Mouse (Mus musculus) forebrain, embryonic 14.5 days (tissue): ENCODE measurements around the gene Hcn2. TPM values are rescaled to one million over a fixed set of nuclear protein-coding genes. Genes with fewer than 3 reads are reported as not detected.

Source experiments
- ATAC-seq: fragments of 200-750 bp; cut with Nextera tagmentation; 2 replicates; pipeline ENCODE4 v1.8.0; 2017; ENCODE audit warnings: mild to moderate bottlenecking, moderate library complexity
- DNase-seq: peaks from one replicate; pipeline ENCODE4 v3.0.0-alpha.2; 2015; ENCODE audit warnings: low spot score
- H3K27ac ChIP-seq: fragments of 300-500 bp; sonication (generic); 2 replicates; pipeline ENCODE4 v1.5.1; 2014; ENCODE audit warnings: low read depth, mild to moderate bottlenecking, control low read depth, low read length, moderate library complexity
- H3K27me3 ChIP-seq: fragments of 300-500 bp; sonication (generic); replicated peaks from 2 replicates; pipeline ENCODE4 v1.6.1; 2014; ENCODE audit warnings: low read length, control low read depth, mixed read lengths; ENCODE audit not compliant: control insufficient read depth, insufficient read depth
- H3K36me3 ChIP-seq: fragments of 300-500 bp; sonication (generic); 2 replicates; pipeline ENCODE4 v1.6.1; 2014; ENCODE audit warnings: low read length, control low read depth; ENCODE audit not compliant: control insufficient read depth, insufficient read depth
- H3K4me1 ChIP-seq: fragments of 300-500 bp; sonication (generic); 2 replicates; pipeline ENCODE4 v1.6.1; 2014; ENCODE audit warnings: antibody characterized with exemption, low read length, control low read depth; ENCODE audit not compliant: control insufficient read depth, insufficient read depth
- H3K4me2 ChIP-seq: fragments of 300-500 bp; sonication (generic); 2 replicates; pipeline ENCODE4 v1.6.1; 2014; ENCODE audit warnings: mild to moderate bottlenecking, control low read depth, low read length
- H3K4me3 ChIP-seq: fragments of 300-500 bp; sonication (generic); 2 replicates; pipeline ENCODE4 v1.5.1; 2014; ENCODE audit warnings: low read depth, low read length, control low read depth
- H3K9ac ChIP-seq: fragments of 300-500 bp; sonication (generic); 2 replicates; pipeline ENCODE4 v1.6.1; 2014; ENCODE audit warnings: mild to moderate bottlenecking, low read length, control low read depth, moderate library complexity
- H3K9me3 ChIP-seq: fragments of 300-500 bp; sonication (generic); replicated peaks from 2 replicates; pipeline ENCODE4 v1.6.1; 2016; ENCODE audit warnings: low read length, control low read depth, mixed read lengths; ENCODE audit not compliant: control insufficient read depth
- WGBS: fragments of 180-500 bp; shearing (Covaris S2); extraction: QIAGEN DNeasy Blood & Tissue Kit; methylation state at CpG from one replicate; pipeline ENCODE4 v1.1.7; 2014; 5-methylcytosine and 5-hydroxymethylcytosine counted together
- polyA plus RNA-seq: library from polyadenylated mRNA; unstranded; fragments of >200 nt; fragmentation: Nextera tagmentation; extraction: Ambion mirVana; gene quantifications from 2 replicates; pipeline ENCODE4 v1.2.1, GENCODE M21; 2014

Gene Hcn2
- 0.32 and 0.56 TPM in 2 replicates for polyA plus RNA-seq

DNA sequence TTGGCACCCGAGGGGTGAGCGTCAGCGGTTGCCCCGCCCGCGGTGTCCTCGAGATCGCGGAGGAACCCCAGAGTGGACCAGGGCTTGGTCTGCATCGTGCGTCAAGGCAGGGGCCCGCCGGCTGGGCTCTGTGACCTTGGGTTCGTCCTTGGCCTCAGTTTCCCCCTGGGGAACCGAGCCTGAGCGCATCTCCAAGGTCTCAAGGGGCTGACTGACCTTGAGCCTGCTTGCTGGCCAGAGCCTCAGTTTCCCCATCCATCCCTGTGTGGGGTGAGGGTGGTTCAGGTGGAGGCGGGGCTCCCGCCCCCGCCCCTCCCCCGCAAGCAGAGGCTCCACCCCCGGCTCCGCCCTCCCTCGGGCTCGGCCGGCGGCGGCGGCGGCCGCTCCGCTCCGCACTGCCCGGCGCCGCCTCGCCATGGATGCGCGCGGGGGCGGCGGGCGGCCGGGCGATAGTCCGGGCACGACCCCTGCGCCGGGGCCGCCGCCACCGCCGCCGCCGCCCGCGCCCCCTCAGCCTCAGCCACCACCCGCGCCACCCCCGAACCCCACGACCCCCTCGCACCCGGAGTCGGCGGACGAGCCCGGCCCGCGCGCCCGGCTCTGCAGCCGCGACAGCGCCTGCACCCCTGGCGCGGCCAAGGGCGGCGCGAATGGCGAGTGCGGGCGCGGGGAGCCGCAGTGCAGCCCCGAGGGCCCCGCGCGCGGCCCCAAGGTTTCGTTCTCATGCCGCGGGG lies at the start of gene Hcn2:
Gene Hcn2 (plus strand): TSS at position 381 of the 734 bp plus-strand sequence.
- WGBS: 1% methylated on average over 49 of the region's 91 CpGs
- Histone ChIP-seq H3K9me3 (no peaks in the 10 kb centered on the region), H3K9ac (peak within 1 kb of the TSS; percentile 69), H3K36me3 (peaks cover 8% of the 10 kb centered on the region), H3K4me1 (peaks cover 3% of the 10 kb centered on the region; the same call in 1 of the 2 replicates), H3K27ac (no peak within 1 kb of the TSS), H3K4me3 (peak within 1 kb of the TSS; percentile 59), H3K4me2 (peak within 1 kb of the TSS; percentile 95), H3K27me3 (peaks cover 40% of the 10 kb centered on the region)
- DNase-seq: no peak
- ATAC-seq: peak; percentile 67

DNA sequence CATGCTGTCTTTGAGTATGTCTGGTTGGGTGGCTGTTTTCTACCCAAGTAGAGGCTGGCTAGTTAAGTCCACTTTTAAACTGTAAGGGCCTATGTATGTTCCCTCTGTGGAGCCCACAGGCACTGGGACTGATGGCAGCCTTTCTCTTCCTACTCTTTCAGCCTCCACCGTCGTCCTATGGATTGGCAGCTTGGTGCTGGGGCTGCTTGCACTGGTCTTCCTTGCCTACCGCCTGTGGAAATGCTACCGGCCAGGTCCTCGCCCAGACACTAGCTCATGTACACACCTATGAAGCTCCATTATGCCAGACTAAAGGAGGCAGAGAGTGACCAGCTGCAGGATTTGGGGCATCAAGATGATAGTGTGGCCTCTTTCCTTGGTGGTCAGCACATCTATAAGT lies 48.4 kb upstream of the Hcn2 start:
- Histone ChIP-seq H3K4me1 (peaks cover 12% of the 10 kb centered on the region), H3K27ac (peak overlapping the region; percentile 55; the same call in 1 of the 2 replicates), H3K36me3 (0 out of 2 replicates have a peak, but pooled peaks cover 2% of the 10 kb centered on the region), H3K4me3 (peak overlapping the region; percentile 93), H3K27me3 (no peaks in the 10 kb centered on the region), H3K9me3 (no peaks in the 10 kb centered on the region), H3K4me2 (peak overlapping the region; percentile 97), H3K9ac (0 out of 2 replicates have a peak overlapping the region, but pooled peaks have one; percentile 43)
- DNase-seq: no peak
- 82% methylated on average over 5 of the region's 5 CpGs for WGBS
- no peak for ATAC-seq

DNA sequence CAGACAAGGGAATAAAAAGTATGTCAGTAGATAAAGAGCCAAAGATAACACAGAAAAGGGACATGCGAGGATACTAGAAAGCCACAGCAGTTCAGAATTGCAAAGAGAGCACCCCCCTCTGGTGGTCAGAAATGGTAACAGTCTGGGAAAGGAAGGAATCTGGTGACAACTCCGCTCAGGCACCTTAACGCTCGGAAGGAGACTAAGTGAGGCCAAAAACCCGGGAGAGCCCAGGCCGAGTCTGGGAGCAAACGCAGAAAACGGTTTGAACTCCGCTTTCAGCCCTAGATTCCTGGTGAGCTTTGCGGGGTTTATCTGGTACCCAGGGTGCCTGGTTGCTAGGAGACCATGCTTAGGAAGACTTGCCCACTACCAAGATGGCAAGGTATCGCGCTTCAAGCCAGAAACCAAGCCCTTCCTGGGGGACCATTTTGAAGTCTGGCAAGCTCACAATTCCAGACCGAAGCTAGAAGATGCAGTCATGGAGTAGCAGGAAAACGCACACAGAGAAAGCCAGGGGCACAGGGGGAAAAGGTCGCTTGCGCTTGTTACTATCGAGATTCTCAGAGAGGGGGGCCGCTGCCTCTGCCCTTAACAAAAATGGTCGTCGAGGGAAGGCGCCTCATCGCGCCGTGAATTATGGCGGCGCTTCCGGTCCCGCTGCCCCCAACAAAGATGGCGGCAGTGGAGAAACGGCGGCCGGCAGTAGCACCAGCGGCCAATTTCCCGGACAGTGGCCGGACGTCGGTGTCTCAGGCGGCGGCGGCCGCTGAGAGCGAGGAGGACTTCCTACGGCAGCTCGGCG lies 47.5 kb upstream of the Hcn2 start, which contains the start of gene Tpgs1:
Gene Tpgs1 (plus strand): TSS at position 599 of the 805 bp plus-strand sequence.
- DNase-seq (peak; percentile 96), ATAC-seq (peak; percentile 90)
- H3K36me3 ChIP-seq: 0 out of 2 replicates have a peak, but pooled peaks cover 2% of the 10 kb centered on the region
- no peaks in the 10 kb centered on the region for H3K27me3 ChIP-seq
- H3K9ac ChIP-seq: peak within 1 kb of the TSS; percentile 93
- WGBS: under 1% methylated on average over 45 of the region's 45 CpGs
- H3K4me2 ChIP-seq: peak within 1 kb of the TSS; percentile 97
- peak within 1 kb of the TSS; percentile 93 for H3K4me3 ChIP-seq
- H3K9me3 ChIP-seq: no peaks in the 10 kb centered on the region
- H3K4me1 ChIP-seq: peaks cover 12% of the 10 kb centered on the region
- H3K27ac ChIP-seq: peak within 1 kb of the TSS; percentile 95

DNA sequence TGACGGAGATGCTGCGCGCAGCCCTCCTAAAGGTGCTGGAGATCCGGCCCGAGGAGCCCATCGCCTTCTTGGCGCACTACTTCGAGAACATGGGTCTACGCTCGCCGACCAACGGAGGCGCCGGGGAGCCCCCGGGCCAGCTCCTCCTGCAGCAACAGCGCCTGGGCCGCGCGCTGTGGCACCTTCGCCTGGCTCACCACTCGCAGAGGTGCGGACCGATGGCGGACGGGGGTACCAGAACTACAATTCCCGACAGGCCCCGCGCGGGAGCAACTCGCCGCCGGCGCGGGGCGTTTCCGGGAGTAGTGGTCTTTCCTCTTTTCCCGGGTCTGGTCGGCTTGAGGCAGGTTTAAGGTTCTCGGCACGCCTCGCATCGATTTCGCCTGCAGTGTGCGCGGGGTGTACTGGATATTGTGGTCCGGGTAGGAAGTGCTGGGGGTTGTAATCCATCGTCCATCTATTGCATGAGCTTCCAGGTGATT lies 46.8 kb upstream of the Hcn2 start:
- under 1% methylated on average over 46 of the region's 47 CpGs for WGBS
- DNase-seq: peak; percentile 90
- no peaks in the 10 kb centered on the region for H3K27me3 ChIP-seq

DNA sequence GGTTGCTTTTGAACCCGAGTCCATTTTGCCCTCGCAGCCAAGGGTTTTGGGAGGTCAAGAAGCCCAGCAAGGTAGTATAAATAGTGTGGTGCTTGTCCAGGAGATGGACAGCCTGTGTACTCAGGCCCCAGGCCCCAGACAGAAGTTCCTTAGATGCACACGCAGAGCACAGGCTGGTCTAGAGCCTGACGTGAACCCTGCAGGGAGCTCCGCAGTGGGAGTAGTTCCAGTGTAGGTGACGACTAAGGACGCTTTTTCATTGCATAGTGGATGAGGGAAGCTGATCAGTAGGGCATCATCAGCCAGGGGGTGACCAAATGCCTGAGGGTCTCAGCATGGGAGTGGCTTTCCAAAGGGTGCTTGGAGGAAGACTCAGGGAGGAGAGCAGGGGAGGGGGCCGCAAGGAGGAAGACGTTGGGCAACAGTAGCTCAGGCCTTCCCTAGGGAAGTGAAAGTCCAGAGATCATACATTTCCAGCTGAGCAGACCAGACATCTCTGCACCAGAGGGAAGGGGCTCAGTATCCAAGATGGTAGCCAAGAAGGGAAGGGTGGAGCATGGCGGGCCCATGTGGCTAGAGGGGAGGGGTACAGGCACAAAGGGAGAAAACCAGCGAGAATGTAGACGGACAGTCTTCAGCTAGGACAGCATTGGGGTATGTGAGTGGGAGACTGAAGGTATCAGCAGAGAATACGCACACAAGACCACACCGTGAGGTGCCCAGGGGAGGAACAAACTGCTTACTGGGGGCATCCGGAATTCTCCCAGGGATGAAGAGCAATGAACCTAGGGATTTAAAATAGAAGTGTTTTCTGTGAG lies 46.2 kb upstream of the Hcn2 start:
- Histone ChIP-seq H3K4me1 (peaks cover 12% of the 10 kb centered on the region), H3K4me2 (peak overlapping the region; percentile 97), H3K36me3 (peaks cover 2% of the 10 kb centered on the region; the same call in 1 of the 2 replicates), H3K9me3 (no peaks in the 10 kb centered on the region), H3K27me3 (no peaks in the 10 kb centered on the region), H3K27ac (peak overlapping the region; percentile 29; the same call in 1 of the 2 replicates), H3K9ac (peak overlapping the region; percentile 93), H3K4me3 (peak overlapping the region; percentile 93)
- ATAC-seq (peak; percentile 2; the same call in 1 of the 2 replicates), DNase-seq (no peak)
- WGBS: 32% methylated on average over 15 of the region's 15 CpGs

More for the DNA sequence above, 46.8 kb upstream of the Hcn2 start:
- Histone ChIP-seq H3K9me3 (no peaks in the 10 kb centered on the region), H3K4me1 (peaks cover 12% of the 10 kb centered on the region), H3K4me2 (peak overlapping the region; percentile 97), H3K36me3 (0 out of 2 replicates have a peak, but pooled peaks cover 2% of the 10 kb centered on the region), H3K9ac (peak overlapping the region; percentile 93), H3K27ac (peak overlapping the region; percentile 95), H3K4me3 (peak overlapping the region; percentile 93)
- ATAC-seq: peak; percentile 67

DNA sequence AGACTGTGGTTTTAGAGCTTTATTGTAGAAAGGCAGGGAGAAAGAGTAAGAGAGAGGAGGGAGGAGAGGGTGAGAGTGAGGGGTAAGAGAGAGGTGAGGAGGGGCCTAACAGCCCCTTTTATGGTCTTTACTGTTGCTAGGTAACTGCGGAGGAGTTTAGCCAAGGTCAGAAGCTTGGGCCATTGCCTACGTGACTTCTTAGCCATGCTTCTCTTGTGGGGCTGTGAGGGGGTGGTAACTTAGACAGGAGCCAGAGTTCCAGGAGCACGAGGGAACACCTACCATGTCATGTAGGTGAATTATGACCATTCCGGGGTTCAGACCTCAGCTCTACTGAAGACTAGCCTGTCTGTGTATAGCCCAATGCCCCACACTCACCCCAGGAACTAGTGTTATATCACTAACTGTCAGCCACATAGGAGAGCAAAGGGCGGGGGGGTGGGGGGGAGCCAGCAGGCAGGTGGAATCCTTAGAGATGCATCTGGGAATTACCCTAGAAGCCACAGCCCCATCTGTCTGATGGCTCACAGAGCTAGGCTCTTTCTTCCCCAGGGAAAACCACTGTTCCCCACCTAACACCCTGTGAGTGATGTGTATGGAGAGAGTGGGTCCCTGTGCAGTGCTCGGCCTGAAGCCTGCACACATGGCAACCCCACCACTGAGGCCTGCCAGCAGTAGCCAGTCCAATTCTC lies 44.9 kb upstream of the Hcn2 start:
- WGBS: 82% methylated on average over 6 of the region's 6 CpGs
- Histone ChIP-seq H3K4me1 (peaks cover 12% of the 10 kb centered on the region), H3K27me3 (no peaks in the 10 kb centered on the region), H3K4me3 (no peak overlapping the region), H3K9me3 (no peaks in the 10 kb centered on the region), H3K36me3 (peaks cover 11% of the 10 kb centered on the region; the same call in 1 of the 2 replicates), H3K4me2 (no peak overlapping the region), H3K27ac (no peak overlapping the region), H3K9ac (no peak overlapping the region)
- DNase-seq (no peak), ATAC-seq (no peak)

DNA sequence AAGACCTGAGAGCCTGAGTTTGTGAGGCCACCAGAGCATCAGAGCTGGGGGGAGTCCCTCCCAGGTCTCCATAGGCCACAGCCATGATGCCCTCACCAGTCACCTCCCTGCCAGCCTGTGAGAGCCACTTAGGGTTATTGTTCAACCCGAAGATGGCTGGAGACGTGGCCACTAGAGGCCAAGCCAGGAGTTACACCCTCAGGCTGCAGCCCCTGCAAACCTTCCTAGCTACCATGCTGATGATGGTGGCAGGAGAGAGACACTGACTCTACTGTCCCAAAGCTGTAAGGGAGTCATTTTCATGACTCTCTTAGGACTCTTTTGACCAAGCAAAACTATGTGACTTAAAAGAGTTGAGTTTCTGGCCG lies 44.4 kb upstream of the Hcn2 start:
- Histone ChIP-seq H3K4me1 (peaks cover 12% of the 10 kb centered on the region), H3K4me3 (no peak overlapping the region), H3K27ac (no peak overlapping the region), H3K36me3 (peaks cover 11% of the 10 kb centered on the region; the same call in 1 of the 2 replicates), H3K9me3 (no peaks in the 10 kb centered on the region), H3K9ac (no peak overlapping the region), H3K4me2 (no peak overlapping the region), H3K27me3 (no peaks in the 10 kb centered on the region)
- 68% methylated on average over 3 of the region's 3 CpGs for WGBS
- no peak for ATAC-seq
- DNase-seq: no peak
